Mouse (Mus musculus): Measurements from ENCODE around the gene Zdhhc14.

DNA sequence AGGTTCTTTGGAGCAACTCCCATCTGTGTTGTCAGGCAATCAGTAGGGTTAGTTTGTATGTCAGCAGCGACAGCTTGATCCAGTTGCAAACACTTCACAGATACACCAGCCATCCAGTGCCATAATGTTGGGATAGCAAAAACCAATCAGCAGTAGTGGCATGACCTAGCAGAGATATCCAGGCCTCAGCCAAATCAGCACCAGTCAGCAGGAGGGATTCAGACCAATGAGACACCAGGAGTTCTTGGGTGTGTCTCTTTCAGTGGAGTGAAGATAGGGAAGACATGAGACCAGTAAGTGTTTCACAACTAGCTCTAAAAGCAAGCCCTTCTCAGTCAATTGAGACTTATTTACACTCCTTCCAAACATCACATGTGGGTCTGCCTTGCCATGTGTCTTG lies 7.7 kb upstream of the Zdhhc14 start:
- TF ChIP-seq POLR2A (IDR thresholded peaks at IDR 0.05; ENCODE audit: insufficient read length, low read depth) (no peak), MAX (IDR thresholded peaks at IDR 0.05; ENCODE audit: low read depth) (no peak), TCF12 (IDR thresholded peaks at IDR 0.05; ENCODE audit: insufficient read depth, poor library complexity, severe bottlenecking) (no peak), MYOD1 (IDR thresholded peaks at IDR 0.05; ENCODE audit: control insufficient read depth in 1 of 3, insufficient read length in 2 of 3, low read depth in 2 of 3) (no peak), E2F4 (IDR thresholded peaks at IDR 0.05; ENCODE audit: insufficient read depth) (no peak), USF1 (IDR thresholded peaks at IDR 0.05; ENCODE audit: low read depth) (no peak), REST (IDR thresholded peaks at IDR 0.05; ENCODE audit: insufficient read depth, insufficient read length) (no peak), MYOG (IDR thresholded peaks at IDR 0.05; ENCODE audit: control insufficient read depth in 1 of 3, insufficient read depth in 1 of 3, insufficient read length in 2 of 3, low read depth in 2 of 3) (no peak), TCF3 (IDR thresholded peaks at IDR 0.05; ENCODE audit: insufficient read length, low read depth) (no peak), CEBPB (IDR thresholded peaks at IDR 0.05; ENCODE audit: insufficient read depth, poor library complexity, severe bottlenecking) (no peak)
